Mouse (Mus musculus) bone marrow macrophage, adult 2 months (primary cell): ENCODE results near the gene Tulp4.

Experiments used
- CTCF ChIP-seq: IDR thresholded peaks from 2 replicates; pipeline ENCODE4 v1.5.1; 2012; ENCODE audit warnings: low read depth, mild to moderate bottlenecking, low read length, moderate library complexity
- POLR2A ChIP-seq: IDR thresholded peaks from 2 replicates; pipeline ENCODE4 v1.6.1; 2012; ENCODE audit warnings: mild to moderate bottlenecking, low read depth, low read length, borderline replicate concordance

DNA sequence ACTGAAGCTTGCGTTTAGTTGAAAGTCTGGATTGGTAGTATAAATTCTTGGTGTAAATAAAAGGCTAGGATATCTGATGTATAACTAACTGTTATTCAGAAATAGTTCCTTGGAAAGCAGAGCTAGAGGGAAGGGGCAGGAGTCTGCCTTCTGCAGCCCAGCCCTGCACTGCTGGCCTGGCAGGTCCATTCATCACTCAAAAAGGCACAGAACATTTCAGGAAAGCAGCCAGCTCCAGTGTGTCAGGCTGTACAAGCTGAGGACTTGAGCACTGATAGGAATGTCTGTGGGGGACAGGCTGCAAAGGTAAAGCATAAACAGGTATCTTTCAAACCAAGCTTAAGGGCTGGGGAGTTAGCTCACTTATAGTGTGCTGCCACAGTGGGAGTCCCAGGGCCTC is 105.5 kb downstream of the Tulp4 start:
- TF ChIP-seq CTCF: no peak
- TF ChIP-seq POLR2A: no peak
